8 mouse cellular contexts compared by ENCODE assay signal in the genomic region with DNA sequence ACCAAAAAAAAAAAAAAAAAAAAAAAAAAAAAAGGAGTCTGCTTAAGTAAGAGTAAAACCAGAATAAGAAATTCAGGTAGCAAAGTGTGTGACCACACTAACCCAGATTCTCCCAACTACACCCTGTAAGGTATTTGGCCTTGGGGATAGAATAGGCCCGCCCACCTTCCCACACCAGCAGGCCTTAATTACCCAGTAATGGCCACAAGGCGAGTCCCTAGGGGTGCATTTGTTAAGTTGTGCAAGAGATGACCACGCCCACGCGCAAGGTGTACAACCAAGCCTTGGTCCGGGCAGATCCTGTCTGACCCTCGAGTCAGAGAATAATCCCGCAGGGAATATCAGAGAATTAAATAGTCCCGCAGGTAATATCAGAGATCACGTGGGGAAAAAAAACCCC. TPM values are rescaled to one million over a fixed set of nuclear protein-coding genes. Genes with fewer than 3 reads are reported as not detected.
DNase-seq lines count a peak whose midpoint lies in the region; ATAC-seq and TF ChIP-seq lines count a peak whose summit lies in the region.

No protein-coding gene starts in this region.

- H3K9me3 ChIP-seq in forebrain, embryonic 13.5 days (replicated peaks), result no peaks in the 10 kb centered on the region
- H3K9me3 ChIP-seq in kidney, postnatal 0 days (replicated peaks; ENCODE audit: low read length), result no peaks in the 10 kb centered on the region

- 5% methylated on average over 10 of the region's 10 CpGs for WGBS in forebrain, embryonic 13.5 days
- WGBS in kidney, postnatal 0 days, result 9% methylated on average over 10 of the region's 10 CpGs

- TF ChIP-seq CTCF in kidney, postnatal 0 days (IDR thresholded peaks at IDR 0.05; ENCODE audit: low read depth), result no peak

- peak overlapping the region; percentile 61 for H3K4me3 ChIP-seq in forebrain, embryonic 13.5 days
- H3K4me3 ChIP-seq in kidney, postnatal 0 days (replicated peaks; ENCODE audit: low read depth, low read length), result peak overlapping the region; percentile 50

- 0 out of 2 replicates have a peak, but pooled peaks have one; percentile 5 for ATAC-seq in frontal cortex, adult (ENCODE audit: low TSS enrichment)
- ATAC-seq in forebrain, embryonic 13.5 days, result peak; percentile 51
- ATAC-seq in kidney, postnatal 0 days (replicated peaks; ENCODE audit: low FRiP score, low read depth), result peak; percentile 51; the same call in 1 of the 2 replicates

- peak overlapping the region; percentile 90 for H3K4me2 ChIP-seq in forebrain, embryonic 13.5 days
- peak overlapping the region; percentile 96 for H3K4me2 ChIP-seq in kidney, postnatal 0 days (ENCODE audit: low read length)

- peaks cover 17% of the 10 kb centered on the region for H3K27me3 ChIP-seq in forebrain, embryonic 13.5 days
- H3K27me3 ChIP-seq in kidney, postnatal 0 days (ENCODE audit: insufficient read depth, low read length), result no peaks in the 10 kb centered on the region

- H3K9ac ChIP-seq in forebrain, embryonic 13.5 days, result peak overlapping the region; percentile 70
- peak overlapping the region; percentile 52; the same call in 1 of the 2 replicates for H3K9ac ChIP-seq in kidney, postnatal 0 days (ENCODE audit: low read depth, low read length)

- DNase-seq in frontal cortex, postnatal 25 days (ENCODE audit: low spot score in 2 of 2), result no peak
- peak; percentile 89 for DNase-seq in R1 (ENCODE audit: low read depth, low spot score)
- DNase-seq in kidney, postnatal 0 days (ENCODE audit: low spot score), result no peak
- DNase-seq in lung, postnatal 36 days, result peak; percentile 57
- DNase-seq in urinary bladder, adult 18-20 months (ENCODE audit: low spot score in 2 of 2), result no peak
- no peak for DNase-seq in spleen, adult 12 weeks (ENCODE audit: low spot score)

- no peak overlapping the region for H3K27ac ChIP-seq in forebrain, embryonic 13.5 days
- no peak overlapping the region for H3K27ac ChIP-seq in kidney, postnatal 0 days

- no peaks in the 10 kb centered on the region for H3K36me3 ChIP-seq in forebrain, embryonic 13.5 days (ENCODE audit: poor library complexity, severe bottlenecking)
- no peaks in the 10 kb centered on the region for H3K36me3 ChIP-seq in kidney, postnatal 0 days (ENCODE audit: insufficient read depth, low read length)

- peaks cover 4% of the 10 kb centered on the region for H3K4me1 ChIP-seq in forebrain, embryonic 13.5 days
- 0 out of 2 replicates have a peak, but pooled peaks cover 6% of the 10 kb centered on the region for H3K4me1 ChIP-seq in kidney, postnatal 0 days (replicated peaks; ENCODE audit: insufficient read depth, low read length)

RNA-seq across cellular contexts. Expression of gene Slc1a1, which starts 0.5 kb away (rescaled TPM):
- 10.1 and 10.7 TPM in 2 replicates for polyA plus RNA-seq in forebrain, embryonic 13.5 days (2015; fragmentation: Nextera tagmentation; extraction: Ambion mirVana)
- polyA plus RNA-seq in kidney, postnatal 0 days (2015; fragmentation: Nextera tagmentation; extraction: Ambion mirVana), result 20.5 and 22.8 TPM in 2 replicates

Comparison
In these comparisons a context has a peak if more than half of its experiments do, and no peak if none do; other contexts are left out.
1. DNase-seq: peak in R1 (single experiment) and lung, postnatal 36 days (single experiment); none in frontal cortex, postnatal 25 days (0 of 2), kidney, postnatal 0 days (single experiment), urinary bladder, adult 18-20 months (0 of 2) and spleen, adult 12 weeks (single experiment).
2. Peak in every context shown above with its lines, with median percentiles within 50 percentile points of each other: ATAC-seq.